In the genomic region with DNA sequence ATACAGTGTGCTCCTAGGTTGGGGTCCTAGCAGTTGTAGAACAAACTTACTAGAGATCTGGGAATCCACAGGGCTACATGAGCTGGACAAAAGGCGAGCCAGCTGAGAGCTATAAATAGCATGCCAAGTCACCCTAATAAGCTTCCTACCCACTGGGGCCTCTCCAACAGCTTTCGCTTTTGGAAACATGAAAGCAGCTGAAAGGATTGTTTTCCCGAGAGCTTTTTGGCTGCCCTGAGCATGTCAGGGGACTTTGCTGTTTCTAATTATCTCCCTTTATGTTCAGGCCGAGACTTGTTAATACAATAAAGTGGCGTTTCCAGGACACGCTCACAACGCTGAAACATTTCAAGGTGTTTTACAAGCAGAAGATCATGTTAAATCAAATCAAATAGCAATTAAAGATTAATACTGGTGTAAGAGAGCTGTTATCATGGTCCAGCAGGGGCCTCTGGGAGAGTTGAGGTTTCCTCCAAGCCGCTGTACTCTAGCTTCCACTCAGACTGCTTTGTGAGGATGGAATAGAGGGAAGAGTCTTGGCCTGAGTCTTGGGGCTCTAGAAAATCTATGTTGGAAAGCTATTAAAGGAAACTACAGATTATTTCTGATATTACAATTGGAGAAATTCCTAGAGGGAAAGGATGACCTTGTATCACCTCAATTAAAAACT, we compare ENCODE assay signal across 8 mouse cellular contexts.
A peak's percentile ranks its signal among the peaks of the same experiment; 100 is the strongest.
DNase-seq lines count a peak whose midpoint lies in the region; ATAC-seq and TF ChIP-seq lines count a peak whose summit lies in the region.

No protein-coding gene starts in this region.

- H3K9me3 ChIP-seq in heart, embryonic 12.5 days (replicated peaks), result no peaks in the 10 kb centered on the region
- no peaks in the 10 kb centered on the region for H3K9me3 ChIP-seq in neural tube, embryonic 11.5 days (ENCODE audit: control insufficient read depth, low read length)

- intact Hi-C loops in left cerebral cortex, postnatal 14 days (cut with DNase I), result no loop called here

- H3K27me3 ChIP-seq in heart, embryonic 12.5 days (replicated peaks), result no peaks in the 10 kb centered on the region
- H3K27me3 ChIP-seq in neural tube, embryonic 11.5 days (ENCODE audit: control insufficient read depth, insufficient read depth, low read length), result no peaks in the 10 kb centered on the region

- H3K27ac ChIP-seq in embryonic fibroblast, embryonic 13.5 days (ENCODE audit: insufficient read depth, low read length), result peak overlapping the region; percentile 91
- H3K27ac ChIP-seq in heart, embryonic 12.5 days (ENCODE audit: poor library complexity, severe bottlenecking), result peak overlapping the region; percentile 84
- no peak overlapping the region for H3K27ac ChIP-seq in neural tube, embryonic 11.5 days (ENCODE audit: low read depth, low read length)

- no peak for TF ChIP-seq POLR2A in embryonic fibroblast, embryonic 13.5 days (IDR thresholded peaks at IDR 0.05; ENCODE audit: low read depth, low read length)

- peak overlapping the region; percentile 22 for H3K4me2 ChIP-seq in heart, embryonic 12.5 days
- no peak overlapping the region for H3K4me2 ChIP-seq in neural tube, embryonic 11.5 days (ENCODE audit: low read depth)

- peak; percentile 55; the same call in 1 of the 2 replicates for ATAC-seq in heart, embryonic 12.5 days (ENCODE audit: insufficient number of reproducible peaks, low FRiP score)
- peak; percentile 49 for ATAC-seq in neural tube, embryonic 11.5 days (ENCODE audit: insufficient read depth, low FRiP score, low TSS enrichment)

- no peaks in the 10 kb centered on the region for H3K4me1 ChIP-seq in embryonic fibroblast, embryonic 13.5 days (ENCODE audit: control insufficient read depth, insufficient read depth, low read length)
- no peaks in the 10 kb centered on the region for H3K4me1 ChIP-seq in heart, embryonic 12.5 days (replicated peaks)
- H3K4me1 ChIP-seq in neural tube, embryonic 11.5 days (ENCODE audit: control insufficient read depth, insufficient read depth, low read length), result no peaks in the 10 kb centered on the region

- peak; percentile 67 for DNase-seq in MN1 (ENCODE audit: low spot score)
- peak; percentile 88 for DNase-seq in brain, adult 2 months (ENCODE audit: low read depth, low spot score)
- peak; percentile 12 to 32 for DNase-seq in left cerebral cortex, postnatal 14 days (ENCODE audit: low spot score in 2 of 2)
- DNase-seq in neural tube, embryonic 11.5 days (ENCODE audit: low spot score), result peak; percentile 21
- DNase-seq in spleen, postnatal 4 days (ENCODE audit: low spot score in 2 of 2), result no peak
- no peak for DNase-seq in thymus, postnatal 0 days (ENCODE audit: low spot score)

- no peak overlapping the region for H3K9ac ChIP-seq in heart, embryonic 12.5 days
- no peak overlapping the region for H3K9ac ChIP-seq in neural tube, embryonic 11.5 days (ENCODE audit: low read length)

- no peaks in the 10 kb centered on the region for H3K36me3 ChIP-seq in heart, embryonic 12.5 days
- H3K36me3 ChIP-seq in neural tube, embryonic 11.5 days (ENCODE audit: control insufficient read depth, insufficient read depth, low read length), result no peaks in the 10 kb centered on the region

- TF ChIP-seq CTCF in embryonic fibroblast, embryonic 13.5 days (IDR thresholded peaks at IDR 0.05; ENCODE audit: borderline replicate concordance, insufficient read depth, low read length), result no peak

- no peak overlapping the region; the same call in 1 of the 2 replicates for H3K4me3 ChIP-seq in embryonic fibroblast, embryonic 13.5 days (ENCODE audit: insufficient read depth, low read length)
- no peak overlapping the region for H3K4me3 ChIP-seq in heart, embryonic 12.5 days
- H3K4me3 ChIP-seq in neural tube, embryonic 11.5 days (ENCODE audit: low read depth, low read length), result no peak overlapping the region

- WGBS in heart, embryonic 12.5 days, result 38% methylated on average over 8 of the region's 8 CpGs
- 19% methylated on average over 8 of the region's 8 CpGs for WGBS in neural tube, embryonic 11.5 days

Comparison
In these comparisons a context has a peak if more than half of its experiments do, and no peak if none do; other contexts are left out.
1. DNase-seq: peak in MN1 (single experiment), brain, adult 2 months (single experiment), left cerebral cortex, postnatal 14 days (2 of 2) and neural tube, embryonic 11.5 days (single experiment); none in spleen, postnatal 4 days (0 of 2) and thymus, postnatal 0 days (single experiment).